Mouse (Mus musculus) embryonic facial prominence, embryonic 14.5 days (tissue): Measurements from ENCODE around the gene Calr. TPM values are rescaled to one million over a fixed set of nuclear protein-coding genes. Genes with fewer than 3 reads are reported as not detected.

Experiments used
- ATAC-seq: fragments of 200-750 bp; cut with Nextera tagmentation; 2 replicates; pipeline ENCODE4 v1.8.0; 2017; ENCODE audit warnings: low read depth, moderate number of reproducible peaks, moderate TSS enrichment
- DNase-seq: peaks from one replicate; pipeline ENCODE4 v3.0.0-alpha.2; 2015; ENCODE audit warnings: low spot score
- H3K27ac ChIP-seq: fragments of 300-500 bp; sonication (generic); replicated peaks from 2 replicates; pipeline ENCODE4 v1.5.1; 2014; ENCODE audit warnings: low read depth, mild to moderate bottlenecking, low read length, moderate library complexity
- H3K27me3 ChIP-seq: fragments of 300-500 bp; sonication (generic); replicated peaks from 2 replicates; pipeline ENCODE4 v1.6.1; 2014; ENCODE audit warnings: low read length; ENCODE audit not compliant: control insufficient read depth, insufficient read depth
- H3K36me3 ChIP-seq: fragments of 300-500 bp; sonication (generic); 2 replicates; pipeline ENCODE4 v1.6.1; 2014; ENCODE audit warnings: low read length, mixed read lengths; ENCODE audit not compliant: control insufficient read depth, insufficient read depth
- H3K4me1 ChIP-seq: fragments of 300-500 bp; sonication (generic); 2 replicates; pipeline ENCODE4 v1.6.1; 2014; ENCODE audit warnings: antibody characterized with exemption, low read length; ENCODE audit not compliant: control insufficient read depth, insufficient read depth
- H3K4me2 ChIP-seq: fragments of 300-500 bp; sonication (generic); 2 replicates; pipeline ENCODE4 v1.6.1; 2014; ENCODE audit warnings: low read depth, mild to moderate bottlenecking, low read length, moderate library complexity, mixed read lengths
- H3K4me3 ChIP-seq: fragments of 300-500 bp; sonication (generic); 2 replicates; pipeline ENCODE4 v1.5.1; 2014; ENCODE audit warnings: low read depth, mild to moderate bottlenecking, low read length
- H3K9ac ChIP-seq: fragments of 300-500 bp; sonication (generic); 2 replicates; pipeline ENCODE4 v1.6.1; 2014; ENCODE audit warnings: low read depth, mild to moderate bottlenecking, low read length, moderate library complexity, mixed read lengths
- H3K9me3 ChIP-seq: fragments of 300-500 bp; sonication (generic); 2 replicates; pipeline ENCODE4 v1.6.1; 2016; ENCODE audit warnings: low read length; ENCODE audit not compliant: control insufficient read depth
- WGBS: fragments of 180-500 bp; shearing (Covaris S2); extraction: QIAGEN DNeasy Blood & Tissue Kit; methylation state at CpG from one replicate; pipeline ENCODE4 v1.1.7; 2014; 5-methylcytosine and 5-hydroxymethylcytosine counted together
- polyA plus RNA-seq: library from polyadenylated mRNA; unstranded; fragments of >200 nt; fragmentation: Nextera tagmentation; extraction: Ambion mirVana; gene quantifications from 2 replicates; pipeline ENCODE4 v1.2.1, GENCODE M21; 2014

Calr gene
- polyA plus RNA-seq, 1 experiment from 2014 or later, result 891 TPM

DNA sequence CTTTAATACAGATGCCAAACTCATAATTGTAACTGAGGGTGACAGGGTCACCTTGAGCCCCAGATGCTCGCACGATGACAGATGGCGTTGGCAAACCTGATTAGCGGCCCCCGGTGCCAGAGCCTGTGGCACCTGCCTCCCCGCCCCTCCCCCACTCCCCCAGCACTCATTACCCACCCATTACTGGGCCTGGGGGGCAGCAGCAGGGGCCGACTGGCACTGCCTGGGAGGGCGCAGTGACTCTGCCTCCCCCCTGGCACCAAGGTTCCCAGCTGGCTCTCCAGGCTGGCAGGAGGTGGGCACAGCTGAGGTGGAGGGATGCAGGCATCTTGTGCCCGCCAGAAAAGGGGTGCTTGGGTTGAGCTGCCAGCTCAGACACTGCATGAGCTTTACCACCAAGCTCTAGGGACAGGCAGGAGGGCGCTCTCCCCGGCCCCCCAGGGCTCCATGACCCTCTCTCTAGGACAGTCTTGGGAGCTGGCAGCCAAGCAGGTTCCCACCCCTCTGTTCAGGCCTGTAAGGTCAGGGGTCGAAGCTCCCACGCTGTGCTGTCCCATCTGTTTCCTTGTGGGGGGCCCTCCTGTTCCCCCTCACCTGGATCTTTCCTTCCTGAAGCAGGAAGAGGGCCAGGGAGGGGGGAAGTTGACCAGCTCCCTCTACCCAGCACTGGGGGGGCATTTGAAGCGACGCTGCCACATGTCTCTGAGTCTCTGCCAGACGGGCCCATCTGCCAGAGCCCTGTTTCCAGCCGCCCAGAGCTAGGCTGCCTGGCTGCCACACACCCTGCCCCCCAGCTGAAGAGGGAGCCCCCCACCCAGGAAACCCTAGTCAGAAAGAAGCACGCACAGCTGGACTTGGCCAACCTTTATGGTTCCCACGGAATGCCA, 31.9 kb downstream of the Calr start:
- 46% methylated on average over 18 of the region's 19 CpGs for WGBS
- peaks cover 9% of the 10 kb centered on the region for H3K4me1 ChIP-seq
- H3K4me3 ChIP-seq, result no peak overlapping the region
- ATAC-seq (no peak), DNase-seq (no peak)
- H3K9me3 ChIP-seq, result no peaks in the 10 kb centered on the region
- peaks cover 4% of the 10 kb centered on the region for H3K27me3 ChIP-seq
- H3K36me3 ChIP-seq, result no peaks in the 10 kb centered on the region
- no peak overlapping the region for H3K4me2 ChIP-seq
- no peak overlapping the region for H3K27ac ChIP-seq
- H3K9ac ChIP-seq, result no peak overlapping the region

DNA sequence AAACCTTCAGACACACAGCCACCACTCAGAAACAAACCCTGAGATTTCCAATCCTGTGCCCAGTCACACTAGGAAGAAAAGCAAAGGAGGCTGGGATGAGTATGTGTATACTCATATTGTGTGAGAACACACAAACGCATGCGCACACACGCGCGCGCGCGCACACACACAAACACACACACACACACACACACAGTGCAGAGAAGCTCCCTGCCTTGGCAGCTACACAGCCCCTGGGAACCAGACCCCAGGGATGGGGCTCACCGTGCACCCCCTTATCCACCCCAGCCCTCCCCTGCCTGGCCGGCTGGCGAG, 32.5 kb downstream of the Calr start:
- Histone ChIP-seq H3K9me3 (no peaks in the 10 kb centered on the region), H3K27me3 (peaks cover 4% of the 10 kb centered on the region), H3K27ac (no peak overlapping the region), H3K9ac (no peak overlapping the region), H3K4me2 (no peak overlapping the region), H3K4me3 (no peak overlapping the region), H3K36me3 (no peaks in the 10 kb centered on the region), H3K4me1 (peaks cover 9% of the 10 kb centered on the region)
- ATAC-seq (no peak), DNase-seq (no peak)
- WGBS, result 81% methylated on average over 11 of the region's 11 CpGs

DNA sequence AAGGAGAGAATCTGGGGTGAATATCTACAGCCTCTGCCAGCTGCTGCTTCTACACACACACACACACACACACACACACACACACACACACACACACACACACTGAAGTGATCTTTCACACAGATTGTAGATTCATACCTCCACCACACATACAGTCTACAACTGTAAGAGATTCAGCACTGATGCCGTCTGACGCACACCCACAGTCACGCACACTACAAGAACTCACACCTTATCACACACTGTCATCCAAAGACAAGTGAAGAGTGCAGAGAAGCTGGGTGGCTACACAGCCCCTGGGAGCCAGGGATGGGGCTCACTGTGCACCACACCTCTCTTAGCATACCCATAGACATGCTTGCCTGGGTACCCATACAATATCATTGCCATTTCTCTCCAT, 32.9 kb downstream of the Calr start:
- no peak overlapping the region for H3K9ac ChIP-seq
- H3K36me3 ChIP-seq, result no peaks in the 10 kb centered on the region
- no peaks in the 10 kb centered on the region for H3K9me3 ChIP-seq

DNA sequence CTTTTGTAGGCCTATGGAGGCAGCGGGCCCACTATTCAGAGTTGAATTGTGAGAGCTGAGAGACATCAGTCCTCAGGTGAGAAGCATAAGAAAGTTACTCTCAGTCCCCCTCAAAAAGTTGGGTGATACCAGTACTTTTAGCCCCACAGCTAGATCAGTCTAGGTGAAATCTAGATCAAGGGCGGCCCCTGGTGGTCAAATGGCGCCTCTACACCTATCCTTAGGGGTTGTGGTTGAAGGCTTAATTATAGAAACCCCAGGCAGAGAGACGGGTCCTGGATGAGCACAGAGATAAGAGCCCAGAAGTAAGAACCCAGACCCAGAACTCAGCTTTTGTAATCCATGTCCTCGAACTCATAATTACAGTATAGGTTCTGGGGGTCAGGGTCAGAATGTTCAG, 33.7 kb downstream of the Calr start:
- ATAC-seq (peak; percentile 43), DNase-seq (peak; percentile 82)
- H3K27ac ChIP-seq, result no peak overlapping the region
- H3K36me3 ChIP-seq, result no peaks in the 10 kb centered on the region
- H3K27me3 ChIP-seq, result peaks cover 4% of the 10 kb centered on the region
- H3K9me3 ChIP-seq, result no peaks in the 10 kb centered on the region
- H3K4me3 ChIP-seq, result no peak overlapping the region
- H3K4me2 ChIP-seq, result no peak overlapping the region
- WGBS, result 0% methylated on average over 5 of the region's 5 CpGs
- peaks cover 9% of the 10 kb centered on the region for H3K4me1 ChIP-seq
- H3K9ac ChIP-seq, result no peak overlapping the region

More for the DNA sequence above, 32.9 kb downstream of the Calr start:
- DNase-seq (no peak), ATAC-seq (no peak)
- WGBS, result 86% methylated on average over 3 of the region's 3 CpGs
- H3K4me3 ChIP-seq, result no peak overlapping the region
- peaks cover 4% of the 10 kb centered on the region for H3K27me3 ChIP-seq
- peaks cover 9% of the 10 kb centered on the region for H3K4me1 ChIP-seq
- H3K27ac ChIP-seq, result no peak overlapping the region
- H3K4me2 ChIP-seq, result no peak overlapping the region

DNA sequence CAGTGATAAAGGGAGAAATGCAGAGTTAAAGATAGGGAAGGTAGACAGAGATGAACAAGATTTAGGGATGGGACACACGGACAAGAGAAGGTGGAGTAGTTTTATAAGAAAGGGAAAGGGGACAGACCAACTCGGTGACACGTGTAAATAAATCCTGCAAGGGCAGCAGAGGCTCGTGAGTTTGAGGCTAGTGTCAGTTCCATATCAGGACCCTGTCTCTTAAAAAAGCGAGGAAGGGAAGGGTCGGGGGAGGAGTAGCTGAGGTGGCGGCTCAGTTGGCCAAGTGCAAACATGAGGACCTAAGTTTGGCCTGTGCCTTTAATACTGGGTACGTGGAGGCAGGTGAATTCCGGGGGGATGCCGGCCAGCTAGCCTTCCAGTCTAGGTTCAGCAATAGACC, 35.4 kb downstream of the Calr start:
- 26% methylated on average over 10 of the region's 10 CpGs for WGBS
- DNase-seq, result no peak
- peaks cover 4% of the 10 kb centered on the region for H3K27me3 ChIP-seq
- H3K4me2 ChIP-seq, result peak overlapping the region; percentile 70
- 0 out of 2 replicates have a peak overlapping the region, but pooled peaks have one; percentile 39 for H3K27ac ChIP-seq
- ATAC-seq, result no peak
- H3K36me3 ChIP-seq, result no peaks in the 10 kb centered on the region
- H3K9me3 ChIP-seq, result no peaks in the 10 kb centered on the region
- peak overlapping the region; percentile 52 for H3K9ac ChIP-seq
- peaks cover 9% of the 10 kb centered on the region for H3K4me1 ChIP-seq
- peak overlapping the region; percentile 38 for H3K4me3 ChIP-seq

DNA sequence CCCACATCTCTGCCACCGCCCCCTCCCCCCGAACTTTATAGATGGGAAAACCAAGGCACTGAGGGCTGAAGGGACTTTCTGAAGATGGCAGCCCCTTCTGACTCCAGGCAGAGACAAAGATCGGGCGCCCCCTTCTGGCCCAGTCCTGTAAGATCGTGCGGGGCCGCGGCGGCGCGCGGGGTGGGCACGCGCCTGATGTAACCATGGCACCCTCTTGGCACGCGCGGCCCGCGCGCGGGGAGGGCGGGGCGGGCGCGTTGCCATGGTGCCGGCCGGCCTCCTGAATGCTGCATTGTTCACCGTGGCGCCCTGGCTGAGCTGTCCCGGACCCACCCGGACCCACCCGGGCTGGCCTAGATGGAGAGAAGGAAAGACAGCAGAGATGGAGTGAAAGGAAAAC, 35.8 kb downstream of the Calr start:
- H3K9ac ChIP-seq, result peak overlapping the region; percentile 52
- peak overlapping the region; percentile 38 for H3K4me3 ChIP-seq
- WGBS, result under 1% methylated on average over 32 of the region's 32 CpGs
- H3K27ac ChIP-seq, result 0 out of 2 replicates have a peak overlapping the region, but pooled peaks have one; percentile 39
- H3K4me1 ChIP-seq, result peaks cover 9% of the 10 kb centered on the region
- DNase-seq, result peak; percentile 88
- H3K4me2 ChIP-seq, result peak overlapping the region; percentile 70
- ATAC-seq, result peak; percentile 84
- H3K9me3 ChIP-seq, result 0 out of 2 replicates have a peak, but pooled peaks cover 2% of the 10 kb centered on the region
- H3K27me3 ChIP-seq, result peaks cover 4% of the 10 kb centered on the region
- H3K36me3 ChIP-seq, result no peaks in the 10 kb centered on the region

DNA sequence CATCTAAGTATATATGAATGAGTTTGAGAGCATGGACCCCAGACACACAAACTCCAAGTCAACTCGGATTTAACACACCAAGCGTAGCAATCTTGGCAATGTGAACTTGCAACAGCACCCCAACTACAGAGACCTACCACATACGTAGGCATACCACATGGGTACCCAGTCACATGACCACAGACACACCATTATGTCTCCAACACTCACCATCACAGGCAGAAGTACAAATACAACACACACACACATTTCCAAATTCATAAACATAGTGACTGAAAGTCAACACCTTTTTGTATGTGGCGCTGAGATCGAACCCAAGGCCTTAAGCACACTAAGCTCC, 36.8 kb downstream of the Calr start:
- no peak for ATAC-seq
- H3K36me3 ChIP-seq, result no peaks in the 10 kb centered on the region
- H3K4me2 ChIP-seq, result no peak overlapping the region
- peaks cover 9% of the 10 kb centered on the region for H3K4me1 ChIP-seq
- WGBS, result 76% methylated on average over 5 of the region's 5 CpGs
- no peak overlapping the region for H3K27ac ChIP-seq
- no peak overlapping the region for H3K4me3 ChIP-seq
- DNase-seq, result no peak
- H3K9ac ChIP-seq, result no peak overlapping the region
- peaks cover 4% of the 10 kb centered on the region for H3K27me3 ChIP-seq
- H3K9me3 ChIP-seq, result 0 out of 2 replicates have a peak, but pooled peaks cover 3% of the 10 kb centered on the region

DNA sequence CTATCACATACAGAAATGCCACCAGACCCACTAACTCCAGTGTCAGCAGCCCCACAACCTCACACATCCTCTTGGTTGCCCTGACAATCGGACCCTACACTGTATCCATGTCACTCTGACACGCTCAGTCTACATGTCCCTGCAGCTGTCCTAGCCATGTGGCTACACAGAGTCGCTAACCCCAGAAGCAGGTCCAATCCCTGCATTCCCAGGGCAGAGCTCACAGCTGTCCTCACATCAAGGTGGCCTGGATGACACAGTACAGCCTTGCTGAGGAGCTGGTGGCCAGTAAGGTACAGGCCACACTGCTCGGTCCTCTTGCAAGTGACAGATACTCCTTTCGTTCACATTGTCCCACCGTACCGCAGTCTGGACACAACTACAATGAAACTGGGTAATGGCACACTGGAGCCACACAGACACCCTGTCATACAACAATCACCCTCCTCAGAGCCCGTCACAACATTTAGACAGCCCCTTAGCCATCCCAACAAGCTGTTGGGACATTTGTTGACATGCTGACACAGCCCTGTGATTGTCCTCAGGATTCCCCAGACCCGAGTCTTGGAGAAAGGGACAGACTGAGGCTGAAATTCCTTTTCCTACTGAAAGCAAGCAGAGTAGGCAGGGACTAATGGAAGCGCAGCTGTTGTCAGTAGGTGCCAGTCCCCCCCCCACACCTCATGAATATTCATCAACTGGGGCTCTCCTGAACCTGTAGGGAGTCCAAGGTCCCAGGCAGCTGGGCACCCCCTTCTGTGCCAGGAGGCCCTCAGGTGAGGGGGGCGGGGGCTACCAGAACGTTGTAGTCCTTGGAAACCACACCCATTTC, 37.4 kb downstream of the Calr start:
- Histone ChIP-seq H3K27ac (no peak overlapping the region), H3K4me2 (no peak overlapping the region), H3K9ac (no peak overlapping the region), H3K36me3 (no peaks in the 10 kb centered on the region), H3K27me3 (peaks cover 4% of the 10 kb centered on the region), H3K9me3 (0 out of 2 replicates have a peak, but pooled peaks cover 3% of the 10 kb centered on the region), H3K4me1 (peaks cover 9% of the 10 kb centered on the region), H3K4me3 (no peak overlapping the region)
- WGBS, result 59% methylated on average over 12 of the region's 12 CpGs
- no peak for DNase-seq
- no peak for ATAC-seq
